Mouse (Mus musculus): ENCODE measurements around the gene Magi1. TPM values are rescaled to one million over a fixed set of nuclear protein-coding genes. Genes with fewer than 3 reads are reported as not detected.

The Magi1 gene
- total and polyA plus RNA-seq, 3 experiments, result not detected

DNA sequence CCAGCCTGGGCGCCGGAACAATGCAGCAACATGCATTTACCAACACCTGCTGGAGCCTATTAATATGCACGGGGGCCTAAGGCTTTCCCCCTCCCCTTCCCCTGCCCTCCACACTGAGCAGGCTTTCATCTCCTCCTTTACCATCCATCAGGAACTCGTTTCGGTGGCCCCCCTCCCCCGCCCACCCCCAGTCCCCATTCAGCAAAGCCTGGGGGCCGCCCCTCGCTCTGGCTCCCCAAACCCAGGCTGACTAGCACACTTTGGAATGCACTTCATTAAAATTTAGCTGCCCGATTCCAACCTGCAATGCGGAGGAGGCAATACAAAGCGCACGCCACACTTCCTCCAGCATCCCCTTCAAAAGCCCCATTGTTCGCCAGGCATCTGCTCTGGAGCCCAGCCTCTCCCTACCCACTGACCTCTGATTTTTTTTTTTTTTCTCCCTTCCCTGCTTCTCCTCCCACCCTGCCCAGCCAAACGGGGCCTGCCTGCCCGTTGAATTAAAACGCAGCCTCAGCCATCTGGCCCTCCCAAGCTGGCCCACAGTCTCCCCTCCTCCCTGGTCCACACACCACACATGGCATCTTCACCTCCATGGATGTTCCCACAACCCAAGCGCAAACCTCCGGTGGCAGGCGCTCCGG lies 371.0 kb downstream of the Magi1 start:
- H3K36me3 ChIP-seq (replicated peaks in 1 of 2; ENCODE audit: control insufficient read depth in 1 of 2, insufficient read depth in 1 of 2, low read length in 1 of 2), result no peaks in the 10 kb centered on the region
- H3K9me3 ChIP-seq (replicated peaks; ENCODE audit: low read length), result peaks cover 74% of the 10 kb centered on the region
- no peak overlapping the region for H3K4me3 ChIP-seq (replicated peaks in 1 of 3; ENCODE audit: low read depth in 2 of 3, low read length in 2 of 3, poor library complexity in 1 of 3)
- dilution Hi-C loops (cut with MboI; ENCODE audit: extremely low pct_ligation_motif_present, extremely low pct_unique_long_range_greater_than_20kb, low sequenced_read_pairs), result no loop called here
- TF ChIP-seq KAT2A (IDR thresholded peaks at IDR 0.05; ENCODE audit: insufficient replicate concordance, low read length) (no peak), E2F4 (IDR thresholded peaks at IDR 0.05; ENCODE audit: insufficient replicate concordance, low read depth, low read length) (no peak), EP300 (IDR thresholded peaks at IDR 0.05; ENCODE audit: low read length) (no peak), ZNF384 (IDR thresholded peaks at IDR 0.05; ENCODE audit: low read depth, low read length) (no peak), ZKSCAN1 (IDR thresholded peaks at IDR 0.05; ENCODE audit: borderline replicate concordance, low read depth, low read length) (no peak), BHLHE40 (IDR thresholded peaks at IDR 0.05; ENCODE audit: low read depth, low read length) (no peak), IRF4 (IDR thresholded peaks at IDR 0.05; ENCODE audit: low read depth, low read length) (no peak), NRF1 (IDR thresholded peaks at IDR 0.05; ENCODE audit: low read depth, low read length) (no peak), ZC3H11A (IDR thresholded peaks at IDR 0.05; ENCODE audit: low read depth, low read length) (no peak), USF1 (IDR thresholded peaks at IDR 0.05; ENCODE audit: low read depth, low read length) (no peak), PAX5 (IDR thresholded peaks at IDR 0.05; ENCODE audit: low read length) (no peak), CHD2 (IDR thresholded peaks at IDR 0.05; ENCODE audit: low read length) (no peak), MAFK (IDR thresholded peaks at IDR 0.05; ENCODE audit: insufficient replicate concordance, low read length) (no peak), ZMIZ1 (IDR thresholded peaks at IDR 0.05; ENCODE audit: low read depth, low read length) (no peak), CTCF (conservative IDR thresholded peaks at IDR 0.05 in 1 of 2, IDR thresholded peaks at IDR 0.05 in 1 of 2; ENCODE audit: low read depth in 2 of 2, low read length in 2 of 2) (no peak), MAZ (IDR thresholded peaks at IDR 0.05; ENCODE audit: low read depth, low read length) (no peak), JUN (IDR thresholded peaks at IDR 0.05; ENCODE audit: insufficient read depth, low read depth, low read length) (no peak), USF2 (conservative IDR thresholded peaks at IDR 0.05; ENCODE audit: low read depth, low read length) (no peak), ETS1 (conservative IDR thresholded peaks at IDR 0.05; ENCODE audit: low read depth, low read length) (no peak)
- H3K27me3 ChIP-seq (replicated peaks), result no peaks in the 10 kb centered on the region
- in situ Hi-C loops (cut with MboI; ENCODE audit: low pct_ligation_motif_present, low pct_unique_long_range_greater_than_20kb, low sequenced_read_pairs), result no loop called here
- no peak overlapping the region for H3K4me2 ChIP-seq (ENCODE audit: insufficient read depth, low read depth, poor library complexity, severe bottlenecking)
- H3K79me2 ChIP-seq (replicated peaks; ENCODE audit: control insufficient read depth, extremely low read depth, insufficient read depth, poor library complexity, severe bottlenecking), result no peaks in the 10 kb centered on the region
- DNase-seq (ENCODE audit: extremely low read depth), result no peak
- H3K27ac ChIP-seq (ENCODE audit: insufficient read depth, low read depth), result no peak overlapping the region
- no peak overlapping the region for H3K9ac ChIP-seq (ENCODE audit: insufficient read depth, low read depth)
- no peaks in the 10 kb centered on the region for H3K4me1 ChIP-seq (ENCODE audit: control insufficient read depth in 1 of 2, insufficient read depth in 2 of 2)

GRCm38 (mm10) chr6:93912003-93912581 lies 371.6 kb downstream of the Magi1 start:
- in situ Hi-C loops (cut with MboI; ENCODE audit: low pct_ligation_motif_present, low pct_unique_long_range_greater_than_20kb, low sequenced_read_pairs), result no loop called here
- no peaks in the 10 kb centered on the region for H3K36me3 ChIP-seq (replicated peaks in 1 of 2; ENCODE audit: control insufficient read depth in 1 of 2, insufficient read depth in 1 of 2, low read length in 1 of 2)
- no peak for TF ChIP-seq GABPA (IDR thresholded peaks at IDR 0.05; ENCODE audit: insufficient replicate concordance, low read depth, low read length)
- TF ChIP-seq EP300 (IDR thresholded peaks at IDR 0.05; ENCODE audit: low read length), result no peak
- TF ChIP-seq MXI1 (IDR thresholded peaks at IDR 0.05; ENCODE audit: low read depth, low read length), result no peak
- TF ChIP-seq MAX (IDR thresholded peaks at IDR 0.05; ENCODE audit: low read length), result no peak
- TF ChIP-seq CHD1 (IDR thresholded peaks at IDR 0.05; ENCODE audit: low read depth, low read length), result no peak
- H3K4me1 ChIP-seq (ENCODE audit: control insufficient read depth in 1 of 2, insufficient read depth in 2 of 2), result no peaks in the 10 kb centered on the region
- H3K9ac ChIP-seq (ENCODE audit: insufficient read depth, low read depth), result no peak overlapping the region
- H3K4me2 ChIP-seq (ENCODE audit: insufficient read depth, low read depth, poor library complexity, severe bottlenecking), result no peak overlapping the region
- peaks cover 75% of the 10 kb centered on the region for H3K9me3 ChIP-seq (replicated peaks; ENCODE audit: low read length)
- dilution Hi-C loops (cut with MboI; ENCODE audit: extremely low pct_ligation_motif_present, extremely low pct_unique_long_range_greater_than_20kb, low sequenced_read_pairs), result no loop called here
- no peaks in the 10 kb centered on the region for H3K79me2 ChIP-seq (replicated peaks; ENCODE audit: control insufficient read depth, extremely low read depth, insufficient read depth, poor library complexity, severe bottlenecking)
- no peaks in the 10 kb centered on the region for H3K27me3 ChIP-seq (replicated peaks)
- no peak for DNase-seq (ENCODE audit: extremely low read depth)
- H3K4me3 ChIP-seq (replicated peaks in 1 of 3; ENCODE audit: low read depth in 2 of 3, low read length in 2 of 3, poor library complexity in 1 of 3), result no peak overlapping the region
- H3K27ac ChIP-seq (ENCODE audit: insufficient read depth, low read depth), result no peak overlapping the region

Measured in CH12.LX (cell line).